Comparison of ENCODE assay signal across 1 mouse cellular context in genomic region chr2:25588227-25588907, GRCm38 (mm10).
TF ChIP-seq lines count a peak whose summit lies in the region.

No protein-coding gene starts in this region.

TF ChIP-seq in MEL, 35 proteins besides CTCF, POLR2A, EP300 and RAD21:
- TF ChIP-seq USF2 (IDR thresholded peaks at IDR 0.05; ENCODE audit: borderline replicate concordance in 1 of 2, insufficient read depth in 1 of 2, low read depth in 1 of 2, low read length in 2 of 2) = no peak
- no peak for TF ChIP-seq ZMIZ1 (IDR thresholded peaks at IDR 0.05; ENCODE audit: low read depth, low read length)
- TF ChIP-seq CHD1 (IDR thresholded peaks at IDR 0.05; ENCODE audit: low read depth, low read length) = no peak
- no peak for TF ChIP-seq RCOR1 (IDR thresholded peaks at IDR 0.05; ENCODE audit: low read depth, low read length)
- TF ChIP-seq MYC (IDR thresholded peaks at IDR 0.05; ENCODE audit: low read depth, low read length) = no peak
- TF ChIP-seq SIN3A (IDR thresholded peaks at IDR 0.05; ENCODE audit: low read length) = no peak
- no peak for TF ChIP-seq GATA1 (IDR thresholded peaks at IDR 0.05; ENCODE audit: low read depth, low read length)
- TF ChIP-seq MXI1 (IDR thresholded peaks at IDR 0.05; ENCODE audit: low read depth, low read length) = no peak
- no peak for TF ChIP-seq TBP (IDR thresholded peaks at IDR 0.05; ENCODE audit: low read depth, low read length)
- TF ChIP-seq KAT2A (conservative IDR thresholded peaks at IDR 0.05; ENCODE audit: low read depth, low read length) = no peak
- TF ChIP-seq HCFC1 (IDR thresholded peaks at IDR 0.05; ENCODE audit: low read depth, low read length) = no peak
- no peak for TF ChIP-seq ELF1 (IDR thresholded peaks at IDR 0.05; ENCODE audit: low read depth, low read length)
- TF ChIP-seq CHD2 (IDR thresholded peaks at IDR 0.05; ENCODE audit: low read length) = no peak
- TF ChIP-seq ZC3H11A (IDR thresholded peaks at IDR 0.05; ENCODE audit: low read depth, low read length) = no peak
- no peak for TF ChIP-seq ETS1 (IDR thresholded peaks at IDR 0.05; ENCODE audit: low read depth, low read length)
- TF ChIP-seq MYB (IDR thresholded peaks at IDR 0.05; ENCODE audit: low read depth, low read length) = no peak
- no peak for TF ChIP-seq POLR2AphosphoS5 (IDR thresholded peaks at IDR 0.05; ENCODE audit: borderline replicate concordance, low read depth, low read length)
- no peak for TF ChIP-seq MAZ (IDR thresholded peaks at IDR 0.05; ENCODE audit: low read depth, low read length)
- no peak for TF ChIP-seq JUND (IDR thresholded peaks at IDR 0.05; ENCODE audit: low read depth, low read length)
- TF ChIP-seq TAL1 (IDR thresholded peaks at IDR 0.05; ENCODE audit: low read length) = no peak
